Comparison of ENCODE assay signal across 19 mouse cellular contexts in the genomic region with DNA sequence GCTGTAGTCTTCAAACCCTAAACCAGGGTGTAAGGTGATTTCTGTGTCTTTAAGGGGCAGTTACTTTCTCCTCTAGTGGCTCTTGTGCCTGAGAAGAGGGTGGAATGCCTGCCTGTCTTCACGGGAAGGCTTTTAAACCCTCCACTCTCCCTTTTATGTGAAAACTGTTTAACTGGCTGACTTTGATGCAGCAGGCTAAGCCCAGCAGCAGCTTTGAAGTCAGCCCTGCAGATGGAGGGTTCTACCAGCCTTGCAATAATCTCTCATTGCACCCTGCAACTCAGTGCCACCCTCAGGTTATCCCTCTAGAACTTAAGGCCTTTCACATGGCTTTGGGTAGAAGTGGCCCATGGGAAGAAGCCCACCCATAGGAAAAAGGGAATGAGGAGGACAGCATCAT.
DNase-seq lines count a peak whose midpoint lies in the region; ATAC-seq and TF ChIP-seq lines count a peak whose summit lies in the region.
"Had no signal": no experiment of that assay in that cellular context is flagged by ENCODE, and none has a peak within 500 bp of the region (broad histone marks: within the 10 kb centered on the region; RNA-seq: fewer than 3 reads in every experiment).

No protein-coding gene starts in this region.

- H3K36me3 ChIP-seq in lung, embryonic 14.5 days (ENCODE audit: insufficient read depth), result no peaks in the 10 kb centered on the region; the same call in 1 of the 2 replicates
- H3K36me3 ChIP-seq: heart, embryonic 15.5 days; hindbrain, embryonic 13.5 days had no signal

- no peak for TF ChIP-seq CTCF in lung, embryonic 14.5 days (IDR thresholded peaks at IDR 0.05; ENCODE audit: low read depth)

- no peak for ATAC-seq in lung, embryonic 14.5 days (ENCODE audit: insufficient read depth)
- ATAC-seq: forebrain, embryonic 13.5 days; forebrain, postnatal 0 days had no signal

- no peaks in the 10 kb centered on the region for H3K9me3 ChIP-seq in lung, embryonic 14.5 days (ENCODE audit: low read depth, low read length)
- H3K9me3 ChIP-seq: embryonic facial prominence, embryonic 10.5 days; forebrain, embryonic 13.5 days; heart, embryonic 10.5 days; heart, embryonic 15.5 days; hindbrain, embryonic 13.5 days had no signal

- no peak overlapping the region for H3K4me2 ChIP-seq in lung, embryonic 14.5 days
- H3K4me2 ChIP-seq: forebrain, embryonic 13.5 days; heart, embryonic 15.5 days; hindbrain, embryonic 13.5 days had no signal

- H3K27me3 ChIP-seq in lung, embryonic 14.5 days (ENCODE audit: insufficient read depth, low read length), result no peaks in the 10 kb centered on the region
- H3K27me3 ChIP-seq: heart, embryonic 15.5 days; hindbrain, embryonic 13.5 days had no signal

- H3K4me3 ChIP-seq in lung, embryonic 14.5 days (ENCODE audit: low read depth, low read length), result no peak overlapping the region
- H3K4me3 ChIP-seq: embryonic facial prominence, embryonic 10.5 days; forebrain, embryonic 13.5 days; heart, embryonic 10.5 days; heart, embryonic 15.5 days; hindbrain, embryonic 13.5 days had no signal

- DNase-seq in lung, embryonic 14.5 days, result no peak
- DNase-seq in lung, postnatal 4 days, result no peak
- DNase-seq in thymus, postnatal 0 days (ENCODE audit: low spot score), result peak; percentile 49
- DNase-seq in thymus, postnatal 14 days, result peak; percentile 51
- no peak for DNase-seq in kidney, postnatal 10 days
- DNase-seq in left cerebral cortex, postnatal 14 days (ENCODE audit: low spot score in 2 of 2), result no peak
- DNase-seq: adrenal gland, adult 2 months; adrenal gland, postnatal 25 days; cerebellum, adult 2 months; cerebellum, postnatal 10 days; forebrain, postnatal 0 days; gastrocnemius, postnatal 36 days; heart, adult 18-20 months; heart, postnatal 14 days had no signal

- WGBS in lung, embryonic 14.5 days, result 35% methylated on average over 1 of the region's 1 CpGs

- intact Hi-C loops in left cerebral cortex, postnatal 14 days (cut with DNase I), result no loop called here

- H3K4me1 ChIP-seq in lung, embryonic 14.5 days (ENCODE audit: insufficient read depth), result peaks cover 23% of the 10 kb centered on the region

- H3K27ac ChIP-seq in lung, embryonic 14.5 days (ENCODE audit: low read depth), result 0 out of 2 replicates have a peak overlapping the region, but pooled peaks have one; percentile 6
- H3K27ac ChIP-seq: embryonic facial prominence, embryonic 10.5 days; forebrain, embryonic 13.5 days; heart, embryonic 15.5 days; hindbrain, embryonic 13.5 days had no signal

- no peak overlapping the region for H3K9ac ChIP-seq in lung, embryonic 14.5 days
- H3K9ac ChIP-seq: forebrain, embryonic 13.5 days; forebrain, postnatal 0 days; heart, embryonic 15.5 days; hindbrain, embryonic 13.5 days had no signal

Comparison
In these comparisons a context has a peak if more than half of its experiments do, and no peak if none do; other contexts are left out.
1. DNase-seq: peak in thymus, postnatal 0 days (single experiment) and thymus, postnatal 14 days (single experiment); none in lung, embryonic 14.5 days (single experiment), lung, postnatal 4 days (0 of 2), kidney, postnatal 10 days (single experiment) and left cerebral cortex, postnatal 14 days (0 of 2).